ENCODE assay signal across 8 mouse cellular contexts in the genomic region with DNA sequence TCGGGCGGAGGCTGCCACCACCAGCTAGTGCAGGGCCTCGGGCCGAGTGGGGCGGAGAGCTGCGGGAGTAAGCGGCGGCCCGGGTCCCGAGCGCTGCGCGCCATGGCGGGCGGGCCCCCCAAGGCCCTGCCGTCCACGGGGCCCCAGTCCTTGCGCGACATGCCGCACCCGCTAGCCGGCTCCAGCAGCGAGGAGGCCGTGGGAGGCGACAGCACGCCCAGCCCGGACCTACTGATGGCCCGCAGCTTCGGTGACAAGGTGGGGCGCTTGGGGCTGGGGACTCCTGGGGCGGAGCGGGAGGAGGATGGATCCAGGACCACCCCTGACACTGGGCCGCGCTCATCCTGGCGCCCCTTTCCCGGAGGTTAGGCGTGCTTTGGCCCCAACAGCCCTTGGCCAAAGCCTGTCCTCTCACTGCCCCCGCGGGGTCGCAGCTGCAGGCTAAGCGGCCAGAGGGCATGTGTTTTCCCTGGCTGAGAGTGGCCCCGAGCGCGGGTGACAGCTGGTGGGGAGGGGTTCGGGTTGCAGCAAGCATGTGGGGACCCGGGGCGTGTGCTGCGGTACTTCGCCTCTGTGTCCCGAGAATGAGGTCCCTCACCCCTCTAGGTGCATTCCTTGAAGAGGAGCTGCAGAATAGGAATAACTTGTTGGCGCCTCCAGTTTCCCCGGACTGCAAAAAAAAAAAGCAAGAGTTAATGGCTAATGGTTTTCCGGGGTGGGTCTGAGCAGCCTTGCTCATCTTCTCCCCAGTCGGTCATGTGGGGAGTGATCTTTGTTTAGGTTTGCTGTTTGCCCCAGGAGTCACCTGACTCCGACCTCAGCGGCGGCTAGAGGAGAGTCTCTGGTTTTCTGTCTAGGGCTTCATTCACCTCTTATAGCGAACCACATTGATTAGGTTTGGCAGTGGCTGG. TPM values are rescaled to one million over a fixed set of nuclear protein-coding genes. Genes with fewer than 3 reads are reported as not detected.
DNase-seq lines count a peak whose midpoint lies in the region; ATAC-seq lines count a peak whose summit lies in the region.

No protein-coding gene starts in this region.

- H3K9ac ChIP-seq in embryonic facial prominence, embryonic 15.5 days = peak overlapping the region; percentile 70

- peak overlapping the region; percentile 82 for H3K4me3 ChIP-seq in embryonic facial prominence, embryonic 15.5 days (replicated peaks)

- under 1% methylated on average over 58 of the region's 58 CpGs for WGBS in embryonic facial prominence, embryonic 15.5 days

- intact Hi-C loops in heart, postnatal 36 days (cut with DNase I) = loop anchor here (5.0 kb wide), 1 partner anchor 41 kb away; no protein-coding TSS in a partner anchor

- peaks cover 11% of the 10 kb centered on the region for H3K4me1 ChIP-seq in embryonic facial prominence, embryonic 15.5 days

- DNase-seq in ES-CJ7 (ENCODE audit: low read depth, low spot score) = peak; percentile 64
- peak; percentile 30 for DNase-seq in adrenal gland, postnatal 25 days
- DNase-seq in heart, postnatal 36 days = peak; percentile 34 to 41
- DNase-seq in kidney, postnatal 4 days = peak; percentile 60 to 65
- peak; percentile 83 for DNase-seq in splenic B cell, adult 2 months (ENCODE audit: low read depth, low spot score)
- no peak for DNase-seq in layer of hippocampus, adult 9-10 months (ENCODE audit: low spot score)

- H3K27ac ChIP-seq in embryonic facial prominence, embryonic 15.5 days (replicated peaks) = peak overlapping the region; percentile 91

- H3K4me2 ChIP-seq in embryonic facial prominence, embryonic 15.5 days (replicated peaks) = peak overlapping the region; percentile 95

- ATAC-seq in embryonic facial prominence, embryonic 15.5 days (ENCODE audit: insufficient number of reproducible peaks, low FRiP score, low TSS enrichment, low read depth) = peak; percentile 40
- peak; percentile 9 for ATAC-seq in megakaryocyte progenitor cell, adult 5-6 weeks (replicated peaks; ENCODE audit: poor library complexity)

- H3K27me3 ChIP-seq in embryonic facial prominence, embryonic 15.5 days = no peaks in the 10 kb centered on the region
- no peaks in the 10 kb centered on the region for H3K27me3 ChIP-seq in splenic B cell, adult 2 months (ENCODE audit: control insufficient read depth, insufficient read depth, low read length, poor library complexity, severe bottlenecking)

- H3K9me3 ChIP-seq in embryonic facial prominence, embryonic 15.5 days (replicated peaks) = no peaks in the 10 kb centered on the region

- H3K36me3 ChIP-seq in embryonic facial prominence, embryonic 15.5 days = no peaks in the 10 kb centered on the region
- no peaks in the 10 kb centered on the region for H3K36me3 ChIP-seq in splenic B cell, adult 2 months (ENCODE audit: control insufficient read depth, insufficient read depth, low read length, poor library complexity, severe bottlenecking)

RNA-seq across cellular contexts. Expression of a gene that starts 0.6 kb away (rescaled TPM):
- total RNA-seq in adrenal gland, postnatal 25 days (2021) = 4.2 and 6.7 TPM in 2 replicates
- 10.3 and 11.1 TPM in 2 replicates for polyA plus RNA-seq in embryonic facial prominence, embryonic 15.5 days (2015; fragmentation: Nextera tagmentation; extraction: Ambion mirVana)
- 1 to 10 TPM; 5.6 to 6.4 TPM for total RNA-seq in heart, postnatal 36 days (2021)
- 13.0 and 16.1 TPM in 2 replicates for total RNA-seq in megakaryocyte progenitor cell, adult 5-6 weeks (2015)
- total RNA-seq in megakaryocyte progenitor cell, adult 5-6 weeks (2017) = 17.9 and 23.8 TPM in 2 replicates

RNA-seq across cellular contexts. Expression of a gene that starts 4.8 kb away (rescaled TPM):
- 19.0 and 19.9 TPM in 2 replicates for total RNA-seq in adrenal gland, postnatal 25 days (2021)
- polyA plus RNA-seq in embryonic facial prominence, embryonic 15.5 days (2015; fragmentation: Nextera tagmentation; extraction: Ambion mirVana) = 43.8 and 45.8 TPM in 2 replicates
- total RNA-seq in heart, postnatal 36 days (2021) = 1 to 10 TPM; 8.3 to 8.7 TPM
- total RNA-seq in megakaryocyte progenitor cell, adult 5-6 weeks (2015) = 54.2 and 65.5 TPM in 2 replicates
- total RNA-seq in megakaryocyte progenitor cell, adult 5-6 weeks (2017) = 70.2 and 70.8 TPM in 2 replicates
